Mouse (Mus musculus): ENCODE measurements around the gene Prrx2. TPM values are rescaled to one million over a fixed set of nuclear protein-coding genes. Genes with fewer than 3 reads are reported as not detected.

Gene Prrx2
- polyA plus RNA-seq, 1 experiment = not detected

DNA sequence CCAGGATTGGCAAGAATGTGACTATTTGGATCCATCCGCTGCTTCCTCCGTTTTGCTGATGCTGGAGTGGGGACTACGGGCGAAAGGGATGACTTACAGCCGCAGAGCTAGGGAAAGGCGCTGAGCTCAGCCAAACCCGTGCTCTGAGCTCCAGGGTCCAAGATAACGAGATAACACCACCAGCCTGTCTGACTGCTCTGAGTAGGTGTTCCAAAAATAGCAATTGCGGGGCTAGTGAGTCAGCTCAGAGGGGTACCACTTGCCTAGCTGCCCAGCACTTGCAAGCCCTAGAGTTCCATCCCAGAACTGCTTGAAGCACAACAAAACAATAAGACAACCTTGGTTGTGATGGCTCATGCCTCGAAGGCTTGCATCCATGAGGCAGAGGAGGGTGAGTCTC, 7.8 kb downstream of the Prrx2 start:
- Histone ChIP-seq H3K27ac (replicated peaks; ENCODE audit: low read depth, low read length) (no peak overlapping the region), H3K4me3 (ENCODE audit: insufficient read depth, low read depth, low read length) (no peak overlapping the region), H3K4me1 (ENCODE audit: control insufficient read depth, insufficient read depth, insufficient read length, low read length) (no peaks in the 10 kb centered on the region)

DNA sequence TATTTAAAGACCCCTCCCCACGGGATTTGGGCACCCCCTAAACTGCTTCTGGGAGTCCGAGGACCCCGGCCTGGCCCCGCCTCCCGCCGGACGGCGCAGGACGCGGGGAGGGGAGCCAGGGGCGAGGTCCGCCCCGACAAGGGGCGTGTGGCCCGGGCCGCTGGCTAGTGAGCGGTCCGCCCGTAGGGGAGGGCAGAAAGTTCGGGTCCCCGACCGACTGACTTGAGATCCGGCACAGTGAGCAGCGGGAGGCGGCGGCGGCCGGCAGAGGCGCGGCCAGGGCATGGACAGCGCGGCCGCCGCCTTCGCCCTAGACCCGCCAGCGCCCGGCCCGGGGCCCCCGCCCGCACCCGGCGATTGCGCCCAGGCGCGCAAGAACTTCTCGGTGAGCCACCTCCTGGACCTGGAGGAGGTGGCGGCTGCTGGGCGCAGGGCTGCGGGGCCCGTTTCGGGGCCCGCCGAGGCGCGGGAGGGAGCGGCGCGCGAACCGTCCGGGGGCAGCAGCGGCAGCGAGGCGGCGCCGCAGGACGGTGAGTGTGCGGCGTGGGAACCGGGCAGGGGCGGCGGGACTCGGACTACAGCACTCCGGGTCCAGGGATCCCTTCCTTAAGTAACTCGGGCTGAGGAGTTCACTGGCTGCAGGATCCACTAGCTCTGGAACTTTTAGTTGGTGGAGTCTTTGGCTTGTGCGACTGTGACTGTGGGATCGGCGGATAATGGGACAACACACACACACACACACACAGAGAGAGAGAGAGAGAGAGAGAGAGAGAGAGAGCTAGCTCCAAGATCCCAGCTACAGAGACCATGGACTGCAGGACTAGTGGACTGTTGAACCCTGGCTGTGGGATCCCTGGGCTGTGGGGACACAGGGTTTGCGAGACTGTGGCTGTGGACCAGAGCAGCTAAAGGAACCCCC, 10.6 kb downstream of the Prrx2 start:
- peak overlapping the region; percentile 48 for H3K4me3 ChIP-seq (ENCODE audit: insufficient read depth, low read depth, low read length)
- no peak overlapping the region for H3K27ac ChIP-seq (replicated peaks; ENCODE audit: low read depth, low read length)
- no peaks in the 10 kb centered on the region for H3K4me1 ChIP-seq (ENCODE audit: control insufficient read depth, insufficient read depth, insufficient read length, low read length)

- Histone ChIP-seq H3K4me3 (ENCODE audit: insufficient read depth, low read depth, low read length) (no peak overlapping the region), H3K27ac (replicated peaks; ENCODE audit: low read depth, low read length) (no peak overlapping the region), H3K4me1 (ENCODE audit: control insufficient read depth, insufficient read depth, insufficient read length, low read length) (no peaks in the 10 kb centered on the region)
These were observed 11.5 kb downstream of the Prrx2 start for GRCm38 (mm10) chr2:30846236-30846635.

DNA sequence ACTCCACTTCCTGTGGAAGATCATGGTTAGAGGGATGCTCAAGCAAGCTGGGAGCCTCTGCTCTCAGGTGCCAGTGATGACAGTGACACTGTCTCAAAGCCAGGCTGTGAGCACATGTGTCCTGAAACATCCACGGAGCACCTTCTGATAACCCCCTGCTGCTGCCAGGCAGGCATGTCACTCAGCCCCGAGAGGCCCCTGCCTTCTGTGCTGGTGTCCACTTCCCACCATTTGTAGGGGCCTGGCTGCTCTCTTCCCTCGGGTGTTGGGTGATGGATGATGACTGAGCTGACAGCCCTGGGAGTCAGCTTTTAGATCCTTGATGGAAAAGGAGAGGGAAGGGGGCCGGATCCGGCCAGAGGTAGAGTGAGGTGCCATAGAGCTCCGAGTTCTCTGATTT, 12.0 kb downstream of the Prrx2 start:
- Histone ChIP-seq H3K4me1 (ENCODE audit: control insufficient read depth, insufficient read depth, insufficient read length, low read length) (no peaks in the 10 kb centered on the region), H3K27ac (replicated peaks; ENCODE audit: low read depth, low read length) (no peak overlapping the region), H3K4me3 (ENCODE audit: insufficient read depth, low read depth, low read length) (no peak overlapping the region)

GRCm38 (mm10) chr2:30848184-30848583, 13.4 kb downstream of the Prrx2 start:
- no peak overlapping the region for H3K27ac ChIP-seq (replicated peaks; ENCODE audit: low read depth, low read length)
- no peaks in the 10 kb centered on the region for H3K4me1 ChIP-seq (ENCODE audit: control insufficient read depth, insufficient read depth, insufficient read length, low read length)
- no peak overlapping the region for H3K4me3 ChIP-seq (ENCODE audit: insufficient read depth, low read depth, low read length)

GRCm38 (mm10) chr2:30850581-30850980, 15.8 kb downstream of the Prrx2 start:
- no peak overlapping the region for H3K27ac ChIP-seq (replicated peaks; ENCODE audit: low read depth, low read length)
- no peak overlapping the region for H3K4me3 ChIP-seq (ENCODE audit: insufficient read depth, low read depth, low read length)
- H3K4me1 ChIP-seq (ENCODE audit: control insufficient read depth, insufficient read depth, insufficient read length, low read length) = no peaks in the 10 kb centered on the region

GRCm38 (mm10) chr2:30852771-30853313, 18.1 kb downstream of the Prrx2 start:
- H3K4me1 ChIP-seq (ENCODE audit: control insufficient read depth, insufficient read depth, insufficient read length, low read length) = no peaks in the 10 kb centered on the region
- H3K4me3 ChIP-seq (ENCODE audit: insufficient read depth, low read depth, low read length) = no peak overlapping the region
- H3K27ac ChIP-seq (replicated peaks; ENCODE audit: low read depth, low read length) = no peak overlapping the region

- no peak overlapping the region for H3K27ac ChIP-seq (replicated peaks; ENCODE audit: low read depth, low read length)
- H3K4me1 ChIP-seq (ENCODE audit: control insufficient read depth, insufficient read depth, insufficient read length, low read length) = no peaks in the 10 kb centered on the region
- H3K4me3 ChIP-seq (ENCODE audit: insufficient read depth, low read depth, low read length) = no peak overlapping the region
These were observed 22.3 kb downstream of the Prrx2 start for GRCm38 (mm10) chr2:30857076-30857475.

DNA sequence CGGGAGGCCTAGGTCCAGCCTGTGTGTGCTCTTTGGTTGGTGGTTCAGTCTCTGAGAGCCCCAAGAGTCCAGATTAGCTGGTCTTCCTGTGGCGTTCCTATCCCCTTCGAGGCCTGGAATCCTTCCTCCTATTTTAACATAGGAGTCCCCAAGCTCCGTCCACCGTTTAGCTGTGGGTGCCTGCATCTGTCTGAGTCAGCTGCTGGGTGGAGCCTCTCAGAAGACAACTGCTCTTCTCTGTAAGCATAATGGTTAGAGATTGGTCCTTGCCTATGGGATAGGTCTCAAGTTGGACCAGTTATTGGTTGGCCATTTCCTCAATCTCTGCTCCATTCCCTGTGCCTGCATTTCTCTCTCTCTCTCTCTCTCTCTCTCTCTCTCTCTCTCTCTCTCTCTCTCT, 25.0 kb downstream of the Prrx2 start:
- Histone ChIP-seq H3K27ac (replicated peaks; ENCODE audit: low read depth, low read length) (no peak overlapping the region), H3K4me1 (ENCODE audit: control insufficient read depth, insufficient read depth, insufficient read length, low read length) (no peaks in the 10 kb centered on the region), H3K4me3 (ENCODE audit: insufficient read depth, low read depth, low read length) (no peak overlapping the region)

DNA sequence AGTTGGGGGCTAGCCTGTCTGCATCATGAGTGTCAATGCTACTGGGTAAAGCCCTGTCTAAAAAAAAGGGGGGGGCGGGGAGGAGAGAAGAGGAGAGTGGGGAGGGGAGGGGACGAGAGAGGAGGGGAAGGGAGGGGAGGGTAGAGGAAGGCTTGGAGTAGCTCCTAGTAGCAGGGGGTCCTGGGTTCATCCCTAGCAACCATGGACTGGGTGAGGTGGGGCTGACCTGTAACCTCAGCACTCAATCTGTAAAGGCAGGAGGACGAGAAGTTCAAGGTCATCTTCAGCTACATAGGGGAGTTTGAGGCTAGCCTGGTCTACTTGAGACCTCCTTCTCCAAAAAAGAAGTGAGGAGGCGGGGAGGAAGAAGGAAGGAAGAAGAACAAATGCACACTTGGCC, 27.3 kb downstream of the Prrx2 start:
- no peak overlapping the region for H3K27ac ChIP-seq (replicated peaks; ENCODE audit: low read depth, low read length)
- H3K4me3 ChIP-seq (ENCODE audit: insufficient read depth, low read depth, low read length) = no peak overlapping the region
- no peaks in the 10 kb centered on the region for H3K4me1 ChIP-seq (ENCODE audit: control insufficient read depth, insufficient read depth, insufficient read length, low read length)

GRCm38 (mm10) chr2:30863574-30863973, 28.8 kb downstream of the Prrx2 start:
- Histone ChIP-seq H3K4me3 (ENCODE audit: insufficient read depth, low read depth, low read length) (no peak overlapping the region), H3K4me1 (ENCODE audit: control insufficient read depth, insufficient read depth, insufficient read length, low read length) (no peaks in the 10 kb centered on the region)

DNA sequence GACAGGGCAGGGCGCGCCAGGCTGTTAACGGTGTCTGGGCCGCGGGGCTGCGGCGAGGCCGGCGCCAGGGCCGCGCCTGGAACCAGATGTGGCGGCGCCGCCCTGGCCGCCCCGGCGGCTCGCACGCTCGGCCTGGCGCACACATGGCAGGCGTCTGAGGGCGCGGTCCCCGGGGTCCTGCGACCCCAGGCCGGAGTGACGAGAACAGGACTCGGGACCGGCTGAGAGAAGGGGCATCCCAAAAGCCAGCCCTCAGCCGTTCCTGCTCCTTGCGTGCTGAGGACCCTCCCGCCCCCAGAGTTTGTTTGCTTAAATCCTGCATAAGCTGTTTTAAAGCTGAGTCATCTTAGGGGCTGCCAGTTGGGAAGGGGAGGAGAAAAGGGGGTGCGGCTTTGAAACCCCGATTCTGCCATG, 30.2 kb downstream of the Prrx2 start:
- no peaks in the 10 kb centered on the region for H3K4me1 ChIP-seq (ENCODE audit: control insufficient read depth, insufficient read depth, insufficient read length, low read length)
- no peak overlapping the region for H3K4me3 ChIP-seq (ENCODE audit: insufficient read depth, low read depth, low read length)
- H3K27ac ChIP-seq (replicated peaks; ENCODE audit: low read depth, low read length) = no peak overlapping the region

More at GRCm38 (mm10) chr2:30863574-30863973, 28.8 kb downstream of the Prrx2 start:
- H3K27ac ChIP-seq (replicated peaks; ENCODE audit: low read depth, low read length) = no peak overlapping the region

DNA sequence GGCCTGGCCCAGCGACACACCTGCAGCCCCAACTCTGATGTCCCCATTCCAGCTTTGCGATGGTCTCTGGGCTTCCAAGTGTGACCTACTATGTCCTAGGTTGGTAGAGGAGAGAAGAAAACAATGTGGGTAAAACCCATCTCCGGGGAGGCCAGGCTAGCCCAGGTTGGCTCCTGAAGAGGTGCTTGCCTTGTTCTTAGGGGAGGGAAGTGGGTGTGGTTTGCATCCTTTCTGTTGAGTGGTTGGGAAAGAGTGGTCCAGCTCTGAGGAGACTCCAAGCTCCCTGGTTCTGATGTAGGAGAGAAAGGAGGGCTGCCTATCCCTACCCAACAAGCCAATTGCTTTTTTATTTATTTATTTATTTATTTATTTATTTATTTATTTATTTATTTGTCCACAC, 30.7 kb downstream of the Prrx2 start:
- H3K4me3 ChIP-seq (ENCODE audit: insufficient read depth, low read depth, low read length) = no peak overlapping the region
- no peaks in the 10 kb centered on the region for H3K4me1 ChIP-seq (ENCODE audit: control insufficient read depth, insufficient read depth, insufficient read length, low read length)
- H3K27ac ChIP-seq (replicated peaks; ENCODE audit: low read depth, low read length) = no peak overlapping the region

DNA sequence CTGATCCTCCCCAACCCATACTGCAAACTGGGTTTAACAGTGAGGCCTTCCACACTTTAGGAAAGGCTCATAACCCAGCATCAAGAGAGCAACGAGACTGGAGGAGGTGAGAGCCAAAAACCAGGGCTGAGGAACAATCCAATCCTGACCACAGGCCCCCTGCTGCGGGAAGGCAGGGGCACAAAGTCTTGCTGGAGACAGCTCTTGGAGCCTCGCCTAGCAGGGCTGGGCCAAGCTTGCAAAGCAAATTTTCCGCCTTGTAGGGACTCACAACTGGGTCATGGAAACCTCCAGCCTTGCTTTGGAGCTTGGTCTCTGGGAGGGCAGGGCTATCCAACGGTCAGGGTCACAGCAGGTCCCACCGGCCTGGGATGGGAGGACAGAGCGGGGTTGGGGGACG, 36.1 kb downstream of the Prrx2 start:
- no peak overlapping the region for H3K4me3 ChIP-seq (ENCODE audit: insufficient read depth, low read depth, low read length)
- H3K27ac ChIP-seq (replicated peaks; ENCODE audit: low read depth, low read length) = no peak overlapping the region
- H3K4me1 ChIP-seq (ENCODE audit: control insufficient read depth, insufficient read depth, insufficient read length, low read length) = no peaks in the 10 kb centered on the region

GRCm38 (mm10) chr2:30872669-30873068, 37.9 kb downstream of the Prrx2 start:
- Histone ChIP-seq H3K4me3 (ENCODE audit: insufficient read depth, low read depth, low read length) (no peak overlapping the region), H3K27ac (replicated peaks; ENCODE audit: low read depth, low read length) (no peak overlapping the region), H3K4me1 (ENCODE audit: control insufficient read depth, insufficient read depth, insufficient read length, low read length) (no peaks in the 10 kb centered on the region)

DNA sequence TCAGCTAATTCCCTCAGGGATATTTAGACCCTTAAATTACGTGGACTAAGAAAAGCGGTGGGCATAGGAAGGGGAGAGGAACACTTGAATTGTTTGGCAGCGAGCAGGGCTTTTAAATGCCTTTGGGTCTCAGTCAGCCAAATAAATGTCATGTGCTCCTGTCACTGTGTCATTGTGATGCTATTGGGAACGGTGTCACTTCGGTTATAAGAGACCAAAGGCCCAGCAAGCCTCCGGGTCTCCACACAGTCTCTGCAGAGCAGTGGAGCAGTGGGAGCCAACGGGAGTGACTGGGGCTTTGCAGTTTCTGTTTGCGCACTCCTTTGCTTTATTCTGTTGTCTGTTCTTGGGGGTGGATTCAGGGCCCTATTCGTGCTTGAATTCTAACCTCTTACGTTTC, 39.7 kb downstream of the Prrx2 start:
- Histone ChIP-seq H3K4me3 (ENCODE audit: insufficient read depth, low read depth, low read length) (no peak overlapping the region), H3K27ac (replicated peaks; ENCODE audit: low read depth, low read length) (no peak overlapping the region), H3K4me1 (ENCODE audit: control insufficient read depth, insufficient read depth, insufficient read length, low read length) (no peaks in the 10 kb centered on the region)

Data from brown adipose tissue, adult 24 weeks (tissue).